22 mouse cellular contexts compared by ENCODE assay signal in genomic region chr2:57148231-57148630, GRCm38 (mm10). TPM values are rescaled to one million over a fixed set of nuclear protein-coding genes. Genes with fewer than 3 reads are reported as not detected.
DNase-seq lines count a peak whose midpoint lies in the region; ATAC-seq and TF ChIP-seq lines count a peak whose summit lies in the region.
"Had no signal": no experiment of that assay in that cellular context is flagged by ENCODE, and none has a peak within 500 bp of the region (broad histone marks: within the 10 kb centered on the region; RNA-seq: fewer than 3 reads in every experiment).

No protein-coding gene starts in this region.

- H3K9me3 ChIP-seq in liver, embryonic 12.5 days (replicated peaks) = no peaks in the 10 kb centered on the region
- H3K9me3 ChIP-seq: embryonic facial prominence, embryonic 10.5 days; embryonic facial prominence, embryonic 13.5 days; forebrain, embryonic 10.5 days; forebrain, embryonic 13.5 days; hindbrain, embryonic 12.5 days; hindbrain, embryonic 15.5 days had no signal

- WGBS in liver, adult 2 months = 83% methylated on average over 2 of the region's 2 CpGs
- WGBS in liver, embryonic 12.5 days (ENCODE audit: insufficient replicate concordance) = 73% methylated on average over 2 of the region's 2 CpGs

- H3K4me2 ChIP-seq in liver, embryonic 12.5 days = no peak overlapping the region
- H3K4me2 ChIP-seq: embryonic facial prominence, embryonic 13.5 days; forebrain, embryonic 13.5 days; heart, embryonic 11.5 days; hindbrain, embryonic 12.5 days; hindbrain, embryonic 15.5 days had no signal

- DNase-seq in cerebellum, postnatal 10 days = peak; percentile 32 to 35
- no peak for DNase-seq in cerebellum, adult 9-10 months
- peak; percentile 61 for DNase-seq in liver, adult 2 months (ENCODE audit: extremely low read depth, low read depth, low spot score)
- DNase-seq in lung, postnatal 36 days = peak; percentile 35
- no peak for DNase-seq in lung, postnatal 14 days
- DNase-seq: adrenal gland, adult 8-10 months; adrenal gland, postnatal 25 days; embryo, embryonic 11 days; gastrocnemius, postnatal 10 days; gastrocnemius, postnatal 36 days; heart, adult 11 months had no signal

- no peak overlapping the region for H3K4me3 ChIP-seq in liver, adult 2 months (ENCODE audit: insufficient read depth, low read depth, low read length)
- H3K4me3 ChIP-seq in liver, embryonic 12.5 days = no peak overlapping the region
- H3K4me3 ChIP-seq: embryonic facial prominence, embryonic 10.5 days; embryonic facial prominence, embryonic 13.5 days; erythroblast, embryonic 14.5 days; forebrain, embryonic 10.5 days; forebrain, embryonic 13.5 days; hindbrain, embryonic 12.5 days; hindbrain, embryonic 15.5 days had no signal

- H3K4me1 ChIP-seq in liver, adult 2 months (ENCODE audit: control insufficient read depth, insufficient read depth, low read length) = no peaks in the 10 kb centered on the region
- no peaks in the 10 kb centered on the region for H3K4me1 ChIP-seq in liver, embryonic 12.5 days
- H3K4me1 ChIP-seq: embryonic facial prominence, embryonic 10.5 days; embryonic facial prominence, embryonic 13.5 days; forebrain, embryonic 10.5 days; forebrain, embryonic 13.5 days; hindbrain, embryonic 12.5 days; hindbrain, embryonic 15.5 days had no signal

- H3K79me2 ChIP-seq in liver, adult 2 months (ENCODE audit: control insufficient read depth, insufficient read depth, low read length) = no peaks in the 10 kb centered on the region

- H3K36me3 ChIP-seq in liver, adult 2 months (ENCODE audit: control insufficient read depth, insufficient read depth, low read length) = no peaks in the 10 kb centered on the region
- H3K36me3 ChIP-seq in liver, embryonic 12.5 days = no peaks in the 10 kb centered on the region
- H3K36me3 ChIP-seq: embryonic facial prominence, embryonic 10.5 days; embryonic facial prominence, embryonic 13.5 days; forebrain, embryonic 10.5 days; hindbrain, embryonic 12.5 days; hindbrain, embryonic 15.5 days had no signal

- TF ChIP-seq CTCF in liver, adult 2 months (IDR thresholded peaks at IDR 0.05; ENCODE audit: low read depth, low read length) = no peak

- no peak for ATAC-seq in liver, embryonic 12.5 days
- ATAC-seq: activated CD4-positive, CD25-positive, alpha-beta regulatory T cell, adult 4 months; forebrain, embryonic 13.5 days; forebrain, embryonic 16.5 days had no signal

- no peak for TF ChIP-seq POLR2A in liver, adult 2 months (IDR thresholded peaks at IDR 0.05; ENCODE audit: extremely low read depth, insufficient read depth, low read length)

- H3K9ac ChIP-seq in liver, adult 2 months (ENCODE audit: low read depth, low read length) = no peak overlapping the region
- no peak overlapping the region for H3K9ac ChIP-seq in liver, embryonic 12.5 days
- H3K9ac ChIP-seq: embryonic facial prominence, embryonic 13.5 days; forebrain, embryonic 13.5 days; hindbrain, embryonic 12.5 days; hindbrain, embryonic 15.5 days had no signal

- no peak overlapping the region for H3K27ac ChIP-seq in liver, adult 2 months (replicated peaks; ENCODE audit: insufficient read depth, low read depth, low read length)
- no peak overlapping the region for H3K27ac ChIP-seq in liver, embryonic 12.5 days
- H3K27ac ChIP-seq: embryonic facial prominence, embryonic 10.5 days; embryonic facial prominence, embryonic 13.5 days; forebrain, embryonic 10.5 days; forebrain, embryonic 13.5 days; hindbrain, embryonic 12.5 days; hindbrain, embryonic 15.5 days had no signal

- H3K27me3 ChIP-seq in liver, adult 2 months (ENCODE audit: control insufficient read depth, insufficient read depth, low read length) = no peaks in the 10 kb centered on the region
- H3K27me3 ChIP-seq in liver, embryonic 12.5 days (replicated peaks) = no peaks in the 10 kb centered on the region
- H3K27me3 ChIP-seq: embryonic facial prominence, embryonic 13.5 days; forebrain, embryonic 13.5 days; hindbrain, embryonic 12.5 days; hindbrain, embryonic 15.5 days had no signal

RNA-seq across cellular contexts. Expression of gene Nr4a2, which starts 24.4 kb away (rescaled TPM):
- total RNA-seq in liver, adult 2 months (2014; rRNA removed) = under 0.01 and 0.07 TPM in 2 replicates
- 0.11 and 0.42 TPM in 2 replicates for polyA plus RNA-seq in liver, adult 2 months (2012; rRNA removed)
- polyA plus RNA-seq in liver, embryonic 12.5 days (2016; fragmentation: Nextera tagmentation; extraction: Ambion mirVana) = 0.90 and 0.99 TPM in 2 replicates

Comparison
In these comparisons a context has a peak if more than half of its experiments do, and no peak if none do; other contexts are left out.
1. DNase-seq: peak in cerebellum, postnatal 10 days (2 of 2), liver, adult 2 months (single experiment) and lung, postnatal 36 days (single experiment); none in cerebellum, adult 9-10 months (single experiment) and lung, postnatal 14 days (single experiment).